Mouse (Mus musculus): ENCODE measurements around the gene Cdk2ap1. TPM values are rescaled to one million over a fixed set of nuclear protein-coding genes. Genes with fewer than 3 reads are reported as not detected.
"Not testable (repeated sequence)": the region's sequence is repeated elsewhere in the genome, so short reads cannot be mapped to it uniquely, and the experiment has no call there.

The Cdk2ap1 gene
- not detected in 2 replicates for polyA plus RNA-seq (2012; ENCODE audit: insufficient read depth, insufficient read length, low replicate concordance, missing spikeins)

GRCm38 (mm10) chr5:124362982-124363381, at the start of gene Cdk2ap1:
Cdk2ap1 (minus strand) TSS chr5:124363082.
- H3K4me1 ChIP-seq (ENCODE audit: control insufficient read depth, insufficient read depth, low read length); H3K4me3 ChIP-seq (ENCODE audit: insufficient read depth, low read depth, low read length); H3K27ac ChIP-seq (ENCODE audit: insufficient read depth, low read depth, low read length): not testable (repeated sequence)
- WGBS: 97% methylated on average over 5 of the region's 5 CpGs

DNA sequence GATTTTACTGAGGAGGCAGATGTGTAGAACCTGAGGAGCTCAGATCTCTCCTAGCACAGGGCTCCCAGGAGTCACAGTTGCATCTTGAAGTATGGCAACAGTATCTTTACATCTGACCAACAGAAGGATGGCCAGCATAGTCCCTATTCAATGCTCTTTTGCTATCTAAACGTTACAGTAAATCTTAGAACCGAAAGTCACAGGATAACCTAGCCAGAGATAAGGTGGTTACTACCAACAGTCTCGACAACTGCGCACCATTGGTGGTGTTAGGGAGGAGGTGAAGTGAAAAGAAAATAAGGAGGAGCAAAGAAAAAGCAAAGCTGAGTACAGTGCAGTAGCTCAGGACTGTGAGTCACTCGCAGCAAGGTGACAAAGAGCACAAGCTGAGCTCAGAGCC, 49.3 kb upstream of the Cdk2ap1 start:
- no peaks in the 10 kb centered on the region for H3K4me1 ChIP-seq (ENCODE audit: control insufficient read depth, insufficient read depth, low read length)
- H3K4me3 ChIP-seq (ENCODE audit: insufficient read depth, low read depth, low read length): no peak overlapping the region
- WGBS: 83% methylated on average over 5 of the region's 5 CpGs
- H3K27ac ChIP-seq (ENCODE audit: insufficient read depth, low read depth, low read length): no peak overlapping the region
- TF ChIP-seq POLR2A (IDR thresholded peaks at IDR 0.05; ENCODE audit: insufficient read depth, low read depth, low read length) (no peak), CTCF (IDR thresholded peaks at IDR 0.05; ENCODE audit: insufficient read depth, low read depth, low read length) (no peak)

DNA sequence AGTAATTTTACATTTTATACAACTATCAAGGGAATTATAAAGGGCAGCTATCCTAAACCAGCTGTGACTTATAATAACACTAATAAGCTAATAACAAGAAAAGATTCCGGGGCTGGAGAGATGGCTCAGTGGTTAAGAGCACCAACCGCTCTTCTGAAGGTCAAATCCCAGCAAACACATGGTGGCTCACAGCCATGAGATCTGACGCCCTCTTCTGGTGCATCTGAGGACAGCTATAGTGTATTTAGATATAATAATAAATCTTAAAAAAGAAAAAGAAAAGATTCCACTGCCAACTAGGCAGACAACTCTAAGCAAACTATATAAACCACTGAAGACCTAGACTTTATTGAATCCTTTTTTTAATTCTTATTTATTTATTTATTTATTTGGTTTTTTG, 47.9 kb upstream of the Cdk2ap1 start:
- Histone ChIP-seq H3K4me1 (ENCODE audit: control insufficient read depth, insufficient read depth, low read length) (no peaks in the 10 kb centered on the region), H3K4me3 (ENCODE audit: insufficient read depth, low read depth, low read length) (no peak overlapping the region), H3K27ac (ENCODE audit: insufficient read depth, low read depth, low read length) (no peak overlapping the region)
- 74% methylated on average over 3 of the region's 3 CpGs for WGBS
- TF ChIP-seq POLR2A (IDR thresholded peaks at IDR 0.05; ENCODE audit: insufficient read depth, low read depth, low read length): no peak
- no peak for TF ChIP-seq CTCF (IDR thresholded peaks at IDR 0.05; ENCODE audit: insufficient read depth, low read depth, low read length)

DNA sequence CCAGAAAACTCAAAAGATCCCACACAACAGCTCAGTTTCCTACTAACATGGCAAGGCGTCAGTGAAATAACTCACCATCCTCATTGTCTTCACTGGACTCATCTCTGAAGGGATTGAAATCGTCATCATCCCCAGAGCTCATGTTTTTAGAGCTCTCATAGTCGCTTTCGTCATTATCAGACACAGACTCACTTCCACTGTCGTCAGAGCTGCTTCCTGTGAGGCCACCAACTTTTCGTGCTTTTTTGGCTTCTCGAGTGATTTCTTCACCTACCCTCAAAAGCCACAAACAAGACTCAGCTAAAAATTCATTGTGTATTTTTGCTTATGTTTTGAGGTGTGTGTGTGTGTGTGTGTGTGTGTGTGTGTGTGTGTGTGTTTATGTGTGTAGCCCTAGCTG, 30.8 kb upstream of the Cdk2ap1 start:
- Histone ChIP-seq H3K4me3 (ENCODE audit: insufficient read depth, low read depth, low read length) (no peak overlapping the region), H3K4me1 (ENCODE audit: control insufficient read depth, insufficient read depth, low read length) (no peaks in the 10 kb centered on the region), H3K27ac (ENCODE audit: insufficient read depth, low read depth, low read length) (no peak overlapping the region)
- no peak for TF ChIP-seq CTCF (IDR thresholded peaks at IDR 0.05; ENCODE audit: insufficient read depth, low read depth, low read length)
- no peak for TF ChIP-seq POLR2A (IDR thresholded peaks at IDR 0.05; ENCODE audit: insufficient read depth, low read depth, low read length)
- WGBS: 88% methylated on average over 7 of the region's 7 CpGs

DNA sequence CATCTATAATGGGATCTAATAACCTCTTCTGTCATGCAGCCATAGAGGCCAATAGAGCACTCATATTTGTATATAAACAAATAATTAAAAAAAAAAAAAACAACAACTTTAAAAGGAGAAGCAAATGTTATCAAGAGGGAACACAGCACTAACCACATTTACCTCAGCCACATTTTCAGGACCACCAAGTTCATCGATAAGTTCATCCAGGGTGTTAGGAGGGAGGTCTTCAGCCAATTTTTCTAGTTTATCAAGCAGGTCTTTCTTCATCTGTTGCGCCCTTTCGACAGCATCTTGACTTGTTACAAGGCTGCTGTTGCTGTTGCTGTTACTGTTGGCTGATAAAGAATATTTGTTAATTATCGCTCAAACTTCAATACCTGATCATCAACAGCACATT, 29.5 kb upstream of the Cdk2ap1 start:
- WGBS: 97% methylated on average over 4 of the region's 4 CpGs
- no peak overlapping the region for H3K4me3 ChIP-seq (ENCODE audit: insufficient read depth, low read depth, low read length)
- H3K27ac ChIP-seq (ENCODE audit: insufficient read depth, low read depth, low read length): no peak overlapping the region
- TF ChIP-seq CTCF (IDR thresholded peaks at IDR 0.05; ENCODE audit: insufficient read depth, low read depth, low read length) (no peak), POLR2A (IDR thresholded peaks at IDR 0.05; ENCODE audit: insufficient read depth, low read depth, low read length) (no peak)
- no peaks in the 10 kb centered on the region for H3K4me1 ChIP-seq (ENCODE audit: control insufficient read depth, insufficient read depth, low read length)

- no peak for TF ChIP-seq CTCF (IDR thresholded peaks at IDR 0.05; ENCODE audit: insufficient read depth, low read depth, low read length)
- no peak for TF ChIP-seq POLR2A (IDR thresholded peaks at IDR 0.05; ENCODE audit: insufficient read depth, low read depth, low read length)
- 52% methylated on average over 5 of the region's 5 CpGs for WGBS
- no peak overlapping the region for H3K27ac ChIP-seq (ENCODE audit: insufficient read depth, low read depth, low read length)
- H3K4me3 ChIP-seq (ENCODE audit: insufficient read depth, low read depth, low read length): no peak overlapping the region
- no peaks in the 10 kb centered on the region for H3K4me1 ChIP-seq (ENCODE audit: control insufficient read depth, insufficient read depth, low read length)
Observed at GRCm38 (mm10) chr5:124387932-124388331, 25.1 kb upstream of the Cdk2ap1 start.

- TF ChIP-seq CTCF (IDR thresholded peaks at IDR 0.05; ENCODE audit: insufficient read depth, low read depth, low read length) (no peak), POLR2A (IDR thresholded peaks at IDR 0.05; ENCODE audit: insufficient read depth, low read depth, low read length) (no peak)
- 100% methylated on average over 1 of the region's 1 CpGs for WGBS
- no peaks in the 10 kb centered on the region for H3K4me1 ChIP-seq (ENCODE audit: control insufficient read depth, insufficient read depth, low read length)
- no peak overlapping the region for H3K27ac ChIP-seq (ENCODE audit: insufficient read depth, low read depth, low read length)
- no peak overlapping the region for H3K4me3 ChIP-seq (ENCODE audit: insufficient read depth, low read depth, low read length)
Observed at GRCm38 (mm10) chr5:124380121-124380520, 17.2 kb upstream of the Cdk2ap1 start.

GRCm38 (mm10) chr5:124377149-124377548, 14.3 kb upstream of the Cdk2ap1 start:
- Histone ChIP-seq H3K27ac (ENCODE audit: insufficient read depth, low read depth, low read length) (no peak overlapping the region), H3K4me1 (ENCODE audit: control insufficient read depth, insufficient read depth, low read length) (no peaks in the 10 kb centered on the region; the same call in 1 of the 2 replicates), H3K4me3 (ENCODE audit: insufficient read depth, low read depth, low read length) (no peak overlapping the region)
- WGBS: 85% methylated on average over 4 of the region's 4 CpGs
- TF ChIP-seq POLR2A (IDR thresholded peaks at IDR 0.05; ENCODE audit: insufficient read depth, low read depth, low read length) (no peak), CTCF (IDR thresholded peaks at IDR 0.05; ENCODE audit: insufficient read depth, low read depth, low read length) (no peak)

GRCm38 (mm10) chr5:124376401-124376800, 13.5 kb upstream of the Cdk2ap1 start:
- WGBS: 98% methylated on average over 1 of the region's 1 CpGs
- no peak overlapping the region for H3K4me3 ChIP-seq (ENCODE audit: insufficient read depth, low read depth, low read length)
- TF ChIP-seq CTCF (IDR thresholded peaks at IDR 0.05; ENCODE audit: insufficient read depth, low read depth, low read length) (no peak), POLR2A (IDR thresholded peaks at IDR 0.05; ENCODE audit: insufficient read depth, low read depth, low read length) (no peak)

GRCm38 (mm10) chr5:124374298-124374697, 11.4 kb upstream of the Cdk2ap1 start:
- 62% methylated on average over 7 of the region's 7 CpGs for WGBS
- TF ChIP-seq POLR2A (IDR thresholded peaks at IDR 0.05; ENCODE audit: insufficient read depth, low read depth, low read length) (no peak), CTCF (IDR thresholded peaks at IDR 0.05; ENCODE audit: insufficient read depth, low read depth, low read length) (no peak)
- no peak overlapping the region for H3K4me3 ChIP-seq (ENCODE audit: insufficient read depth, low read depth, low read length)
- H3K4me1 ChIP-seq (ENCODE audit: control insufficient read depth, insufficient read depth, low read length): no peaks in the 10 kb centered on the region; the same call in 1 of the 2 replicates
- H3K27ac ChIP-seq (ENCODE audit: insufficient read depth, low read depth, low read length): no peak overlapping the region

More at GRCm38 (mm10) chr5:124376401-124376800, 13.5 kb upstream of the Cdk2ap1 start:
- Histone ChIP-seq H3K27ac (ENCODE audit: insufficient read depth, low read depth, low read length) (no peak overlapping the region), H3K4me1 (ENCODE audit: control insufficient read depth, insufficient read depth, low read length) (no peaks in the 10 kb centered on the region; the same call in 1 of the 2 replicates)

Measured in olfactory bulb, adult 2 months (tissue).